Mouse (Mus musculus): ENCODE measurements at regions not wholly inside any gene's neighbourhood (a gene's known extent, or its start where the extent isn't known, plus 50 kb on each side); places are given as distances from the start of the nearest gene placed in this dataset.

DNA sequence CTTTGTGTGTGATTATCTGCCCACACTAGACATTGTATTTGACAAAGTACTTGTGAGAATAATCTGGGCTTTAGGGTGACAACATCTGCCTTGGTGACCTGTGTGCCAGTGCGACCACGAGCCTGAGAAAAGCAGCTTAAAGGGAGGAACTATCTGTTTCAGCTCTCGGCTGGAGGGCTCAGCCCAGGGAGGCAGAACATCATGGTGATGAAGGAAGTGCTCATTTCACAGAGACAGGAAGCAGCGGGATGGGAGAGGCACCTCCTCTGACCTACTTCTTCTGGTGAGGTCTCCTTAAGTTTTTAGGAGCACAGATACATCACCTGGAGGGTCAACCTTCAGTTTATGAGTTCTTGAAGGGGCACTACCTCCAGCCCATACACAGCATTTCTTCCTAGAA lies 89.8 kb downstream of the Kif26a start:
- no peak overlapping the region for H3K4me3 ChIP-seq (ENCODE audit: control insufficient read depth, low read depth, low read length)
- TF ChIP-seq CTCF (IDR thresholded peaks at IDR 0.05; ENCODE audit: control insufficient read depth, insufficient read depth, insufficient replicate concordance, low read depth, low read length) (no peak), POLR2A (IDR thresholded peaks at IDR 0.05; ENCODE audit: control insufficient read depth, low read depth, low read length) (no peak)
- H3K4me1 ChIP-seq (ENCODE audit: control insufficient read depth, insufficient read depth, low read length): no peaks in the 10 kb centered on the region; the same call in 1 of the 2 replicates
- H3K27ac ChIP-seq (ENCODE audit: control insufficient read depth, insufficient read depth, low read depth, low read length): no peak overlapping the region
- H3K27me3 ChIP-seq (ENCODE audit: control insufficient read depth, insufficient read depth, low read length): no peaks in the 10 kb centered on the region
- no peaks in the 10 kb centered on the region for H3K36me3 ChIP-seq (ENCODE audit: control insufficient read depth, insufficient read depth, low read length)

- Histone ChIP-seq H3K36me3 (ENCODE audit: control insufficient read depth, insufficient read depth, low read length) (no peaks in the 10 kb centered on the region), H3K4me3 (ENCODE audit: control insufficient read depth, low read depth, low read length) (no peak overlapping the region), H3K4me1 (ENCODE audit: control insufficient read depth, insufficient read depth, low read length) (no peaks in the 10 kb centered on the region; the same call in 1 of the 2 replicates), H3K27ac (ENCODE audit: control insufficient read depth, insufficient read depth, low read depth, low read length) (no peak overlapping the region), H3K27me3 (ENCODE audit: control insufficient read depth, insufficient read depth, low read length) (no peaks in the 10 kb centered on the region)
- TF ChIP-seq CTCF (IDR thresholded peaks at IDR 0.05; ENCODE audit: control insufficient read depth, insufficient read depth, insufficient replicate concordance, low read depth, low read length): no peak
- no peak for TF ChIP-seq POLR2A (IDR thresholded peaks at IDR 0.05; ENCODE audit: control insufficient read depth, low read depth, low read length)
These were observed 91.1 kb downstream of the Kif26a start for GRCm38 (mm10) chr12:112237061-112237490.

GRCm38 (mm10) chr12:112238834-112239233 lies 92.8 kb downstream of the Kif26a start:
- Histone ChIP-seq H3K4me3 (ENCODE audit: control insufficient read depth, low read depth, low read length) (no peak overlapping the region), H3K27me3 (ENCODE audit: control insufficient read depth, insufficient read depth, low read length) (no peaks in the 10 kb centered on the region), H3K36me3 (ENCODE audit: control insufficient read depth, insufficient read depth, low read length) (no peaks in the 10 kb centered on the region), H3K4me1 (ENCODE audit: control insufficient read depth, insufficient read depth, low read length) (no peaks in the 10 kb centered on the region; the same call in 1 of the 2 replicates), H3K27ac (ENCODE audit: control insufficient read depth, insufficient read depth, low read depth, low read length) (no peak overlapping the region)
- TF ChIP-seq POLR2A (IDR thresholded peaks at IDR 0.05; ENCODE audit: control insufficient read depth, low read depth, low read length) (no peak), CTCF (IDR thresholded peaks at IDR 0.05; ENCODE audit: control insufficient read depth, insufficient read depth, insufficient replicate concordance, low read depth, low read length) (no peak)

- no peak for TF ChIP-seq POLR2A (IDR thresholded peaks at IDR 0.05; ENCODE audit: control insufficient read depth, low read depth, low read length)
- TF ChIP-seq CTCF (IDR thresholded peaks at IDR 0.05; ENCODE audit: control insufficient read depth, insufficient read depth, insufficient replicate concordance, low read depth, low read length): no peak
- no peaks in the 10 kb centered on the region for H3K27me3 ChIP-seq (ENCODE audit: control insufficient read depth, insufficient read depth, low read length)
- H3K27ac ChIP-seq (ENCODE audit: control insufficient read depth, insufficient read depth, low read depth, low read length): no peak overlapping the region
- H3K4me1 ChIP-seq (ENCODE audit: control insufficient read depth, insufficient read depth, low read length): no peaks in the 10 kb centered on the region
- H3K36me3 ChIP-seq (ENCODE audit: control insufficient read depth, insufficient read depth, low read length): no peaks in the 10 kb centered on the region
- no peak overlapping the region for H3K4me3 ChIP-seq (ENCODE audit: control insufficient read depth, low read depth, low read length)
These were observed 95.7 kb downstream of the Kif26a start for GRCm38 (mm10) chr12:112241740-112242171.

DNA sequence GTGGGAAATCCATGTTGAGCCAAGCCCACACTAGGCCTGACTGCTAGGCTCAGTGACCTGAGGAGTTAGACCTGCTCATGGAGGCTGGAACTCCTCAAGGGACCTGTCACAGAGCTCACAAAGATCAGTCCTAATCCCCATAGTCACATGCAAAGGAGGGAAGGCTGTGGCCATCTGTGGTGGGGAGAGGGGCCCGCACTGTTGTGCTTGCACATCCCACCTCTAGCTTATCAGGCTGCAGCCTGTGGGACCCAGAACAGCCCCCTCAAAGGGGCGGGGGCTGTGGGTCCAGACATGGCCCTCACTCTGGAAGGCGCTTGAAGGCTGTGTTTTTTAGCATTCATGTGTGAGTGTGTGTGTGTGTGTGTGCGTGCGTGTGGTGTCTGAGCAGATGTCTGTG lies 97.2 kb downstream of the Kif26a start:
- H3K27me3 ChIP-seq (ENCODE audit: control insufficient read depth, insufficient read depth, low read length): no peaks in the 10 kb centered on the region
- no peaks in the 10 kb centered on the region for H3K4me1 ChIP-seq (ENCODE audit: control insufficient read depth, insufficient read depth, low read length)
- no peak overlapping the region for H3K4me3 ChIP-seq (ENCODE audit: control insufficient read depth, low read depth, low read length)
- no peaks in the 10 kb centered on the region for H3K36me3 ChIP-seq (ENCODE audit: control insufficient read depth, insufficient read depth, low read length)
- no peak overlapping the region for H3K27ac ChIP-seq (ENCODE audit: control insufficient read depth, insufficient read depth, low read depth, low read length)
- no peak for TF ChIP-seq CTCF (IDR thresholded peaks at IDR 0.05; ENCODE audit: control insufficient read depth, insufficient read depth, insufficient replicate concordance, low read depth, low read length)
- TF ChIP-seq POLR2A (IDR thresholded peaks at IDR 0.05; ENCODE audit: control insufficient read depth, low read depth, low read length): no peak

GRCm38 (mm10) chr12:112250894-112251293 lies 104.9 kb downstream of the Kif26a start:
- TF ChIP-seq POLR2A (IDR thresholded peaks at IDR 0.05; ENCODE audit: control insufficient read depth, low read depth, low read length) (no peak), CTCF (IDR thresholded peaks at IDR 0.05; ENCODE audit: control insufficient read depth, insufficient read depth, insufficient replicate concordance, low read depth, low read length) (no peak)
- no peaks in the 10 kb centered on the region for H3K36me3 ChIP-seq (ENCODE audit: control insufficient read depth, insufficient read depth, low read length)
- H3K4me3 ChIP-seq (ENCODE audit: control insufficient read depth, low read depth, low read length): no peak overlapping the region
- no peak overlapping the region for H3K27ac ChIP-seq (ENCODE audit: control insufficient read depth, insufficient read depth, low read depth, low read length)
- no peaks in the 10 kb centered on the region for H3K4me1 ChIP-seq (ENCODE audit: control insufficient read depth, insufficient read depth, low read length)
- no peaks in the 10 kb centered on the region for H3K27me3 ChIP-seq (ENCODE audit: control insufficient read depth, insufficient read depth, low read length)

- Histone ChIP-seq H3K27ac (ENCODE audit: control insufficient read depth, insufficient read depth, low read depth, low read length) (no peak overlapping the region), H3K4me1 (ENCODE audit: control insufficient read depth, insufficient read depth, low read length) (no peaks in the 10 kb centered on the region), H3K4me3 (ENCODE audit: control insufficient read depth, low read depth, low read length) (no peak overlapping the region), H3K36me3 (ENCODE audit: control insufficient read depth, insufficient read depth, low read length) (no peaks in the 10 kb centered on the region), H3K27me3 (ENCODE audit: control insufficient read depth, insufficient read depth, low read length) (no peaks in the 10 kb centered on the region)
- TF ChIP-seq POLR2A (IDR thresholded peaks at IDR 0.05; ENCODE audit: control insufficient read depth, low read depth, low read length) (no peak), CTCF (IDR thresholded peaks at IDR 0.05; ENCODE audit: control insufficient read depth, insufficient read depth, insufficient replicate concordance, low read depth, low read length) (no peak)
These were observed 107.5 kb downstream of the Kif26a start for GRCm38 (mm10) chr12:112253461-112253860.

DNA sequence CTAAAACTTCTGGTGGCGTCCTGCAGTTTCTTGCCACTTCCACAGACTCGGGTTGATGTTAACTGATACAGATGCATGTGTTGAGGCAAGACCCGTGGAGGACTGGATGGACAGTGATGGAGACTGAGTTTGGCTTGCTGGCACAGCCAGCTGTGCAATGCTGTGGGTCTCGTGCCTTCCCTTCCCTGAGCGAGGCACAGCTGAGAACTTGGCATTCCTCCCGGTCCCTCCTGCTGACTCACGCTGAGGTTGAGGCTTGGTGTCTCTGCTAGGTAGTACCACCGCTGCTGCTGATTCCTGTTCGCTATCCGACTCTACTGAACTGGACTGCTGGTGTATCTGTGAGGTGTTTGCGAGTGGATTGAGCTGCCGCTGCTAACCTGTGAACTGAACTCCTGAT lies 109.2 kb downstream of the Kif26a start:
- Histone ChIP-seq H3K27ac (ENCODE audit: control insufficient read depth, insufficient read depth, low read depth, low read length) (no peak overlapping the region), H3K4me3 (ENCODE audit: control insufficient read depth, low read depth, low read length) (no peak overlapping the region), H3K4me1 (ENCODE audit: control insufficient read depth, insufficient read depth, low read length) (no peaks in the 10 kb centered on the region), H3K36me3 (ENCODE audit: control insufficient read depth, insufficient read depth, low read length) (no peaks in the 10 kb centered on the region), H3K27me3 (ENCODE audit: control insufficient read depth, insufficient read depth, low read length) (no peaks in the 10 kb centered on the region)
- TF ChIP-seq POLR2A (IDR thresholded peaks at IDR 0.05; ENCODE audit: control insufficient read depth, low read depth, low read length) (no peak), CTCF (IDR thresholded peaks at IDR 0.05; ENCODE audit: control insufficient read depth, insufficient read depth, insufficient replicate concordance, low read depth, low read length) (no peak)
